In the genomic region with DNA sequence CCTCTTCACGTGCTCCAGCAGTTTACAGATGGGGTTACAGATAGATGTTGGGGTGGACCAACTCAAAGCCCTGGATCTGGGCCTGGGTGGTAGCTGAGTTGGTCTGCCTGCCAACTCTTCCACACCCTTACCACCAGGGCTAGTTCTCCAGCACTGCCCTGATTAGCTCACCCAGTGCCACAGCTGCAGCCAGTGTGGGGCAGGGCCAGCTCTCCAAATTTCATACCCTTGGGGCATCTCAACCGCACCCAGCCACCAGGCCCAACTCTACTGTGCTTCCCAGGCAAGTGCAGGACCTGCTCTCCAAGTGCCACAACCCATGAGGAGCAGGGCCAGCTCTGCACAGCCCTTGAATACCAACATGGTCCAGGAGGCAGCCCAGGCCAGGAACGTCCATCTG, we compare ENCODE assay signal across 13 mouse cellular contexts.
"Had no signal": no experiment of that assay in that cellular context is flagged by ENCODE, and none has a peak within 500 bp of the region (broad histone marks: within the 10 kb centered on the region; RNA-seq: fewer than 3 reads in every experiment).

No protein-coding gene starts in this region.

- DNase-seq: kidney, adult 2 months; kidney, postnatal 25 days; layer of hippocampus, adult 9-11 months; liver, embryonic 13.5 days; lung, adult 2 months; lung, postnatal 14 days; retina, postnatal 1 day; right cerebral cortex, postnatal 25 days; spleen, adult 18-20 months; thymus, postnatal 25 days had no signal

- ATAC-seq: intestine, postnatal 0 days; midbrain, embryonic 13.5 days; midbrain, embryonic 16.5 days had no signal
